Mouse (Mus musculus): ENCODE measurements around the gene Alox12.

Alox12 gene

GRCm38 (mm10) chr11:70193354-70194285 lies 61.5 kb downstream of the Alox12 start:
- in situ Hi-C loops (cut with MboI, MseI), result no loop called here

- in situ Hi-C loops (cut with MboI, MseI), result no loop called here
These were observed 63.0 kb downstream of the Alox12 start for GRCm38 (mm10) chr11:70192157-70192556.
